Mouse (Mus musculus) C2C12 (cell line): ENCODE results near the gene Rwdd3.

ENCODE experiments used
- CEBPB ChIP-seq: IDR thresholded peaks from one replicate; pipeline ENCODE4 v1.6.1; 2011; ENCODE audit warnings: low read depth, mild to moderate bottlenecking, control low read depth, moderate library complexity
- CTCF ChIP-seq: IDR thresholded peaks from one replicate; pipeline ENCODE4 v1.5.1; 2011; ENCODE audit not compliant: control insufficient read depth, insufficient read depth, insufficient read length
- FOSL1 ChIP-seq: IDR thresholded peaks from one replicate; pipeline ENCODE4 v1.8.0; 2011; ENCODE audit warnings: mild to moderate bottlenecking, low read length; ENCODE audit not compliant: poor library complexity, insufficient read depth, severe bottlenecking
- MAX ChIP-seq: IDR thresholded peaks from one replicate; pipeline ENCODE4 v1.6.1; 2011; ENCODE audit warnings: mild to moderate bottlenecking, control low read depth
- MYOG ChIP-seq: IDR thresholded peaks from one replicate; pipeline ENCODE4 v1.6.1; 2011; ENCODE audit not compliant: control insufficient read depth, insufficient read length; ENCODE audit errors: extremely low read depth
- USF1 ChIP-seq: IDR thresholded peaks from one replicate; pipeline ENCODE4 v1.6.1; 2011; ENCODE audit warnings: low read depth, mild to moderate bottlenecking, control low read depth, moderate library complexity

DNA sequence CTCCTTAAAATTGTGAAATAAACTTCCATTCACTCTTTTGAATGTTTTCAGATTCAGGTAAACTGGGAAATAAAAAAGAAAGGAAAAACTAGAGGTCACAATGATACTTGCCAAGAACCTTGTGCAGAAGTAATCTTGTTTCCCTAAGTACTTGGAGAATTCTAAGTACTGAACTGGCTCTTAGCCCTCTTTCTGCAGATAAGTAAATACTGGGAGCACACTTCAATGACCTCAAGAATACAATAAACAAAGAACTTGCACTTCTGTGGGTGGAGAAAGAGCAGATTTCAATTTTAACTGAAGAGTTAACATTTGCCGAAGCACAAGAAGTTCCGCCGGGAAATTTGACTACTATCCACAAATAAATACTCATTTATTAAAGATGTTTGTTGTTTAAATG lies 15.4 kb upstream of the Rwdd3 start:
- no peak for TF ChIP-seq CTCF
- TF ChIP-seq CEBPB, result no peak
- no peak for TF ChIP-seq USF1
- no peak for TF ChIP-seq MAX
- no peak for TF ChIP-seq MYOG
- no peak for TF ChIP-seq FOSL1
